Mouse (Mus musculus): ENCODE data around the gene Cisd3.
"Not testable (repeated sequence)": the region's sequence is repeated elsewhere in the genome, so short reads cannot be mapped to it uniquely, and the experiment has no call there.

Cisd3 gene

DNA sequence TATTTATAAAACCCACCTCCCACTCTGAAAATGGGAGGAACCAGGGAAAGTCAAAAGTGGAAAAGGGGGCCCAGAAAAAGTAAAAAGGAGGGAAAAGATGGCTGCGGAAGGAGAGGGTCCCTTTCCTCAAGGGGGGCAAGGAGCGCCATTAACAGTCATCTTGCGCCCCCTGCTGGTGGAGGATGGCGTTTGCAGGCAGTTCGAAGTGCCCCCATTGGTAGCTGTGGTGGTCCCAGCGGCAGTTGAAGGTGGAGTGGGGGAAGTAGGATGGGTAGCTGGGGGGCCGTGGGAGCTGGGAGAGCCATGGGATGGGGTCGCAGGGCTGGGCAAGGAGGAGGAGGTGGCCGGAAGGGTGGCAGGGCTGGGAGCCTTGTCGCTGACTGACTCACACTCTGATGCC is 4.2 kb downstream of the Cisd3 start:
- peak in 1 of 2 experiments; percentile 57 for DNase-seq

- no peak for DNase-seq
Measured at GRCm38 (mm10) chr11:97694435-97694834, 8.8 kb downstream of the Cisd3 start.

DNA sequence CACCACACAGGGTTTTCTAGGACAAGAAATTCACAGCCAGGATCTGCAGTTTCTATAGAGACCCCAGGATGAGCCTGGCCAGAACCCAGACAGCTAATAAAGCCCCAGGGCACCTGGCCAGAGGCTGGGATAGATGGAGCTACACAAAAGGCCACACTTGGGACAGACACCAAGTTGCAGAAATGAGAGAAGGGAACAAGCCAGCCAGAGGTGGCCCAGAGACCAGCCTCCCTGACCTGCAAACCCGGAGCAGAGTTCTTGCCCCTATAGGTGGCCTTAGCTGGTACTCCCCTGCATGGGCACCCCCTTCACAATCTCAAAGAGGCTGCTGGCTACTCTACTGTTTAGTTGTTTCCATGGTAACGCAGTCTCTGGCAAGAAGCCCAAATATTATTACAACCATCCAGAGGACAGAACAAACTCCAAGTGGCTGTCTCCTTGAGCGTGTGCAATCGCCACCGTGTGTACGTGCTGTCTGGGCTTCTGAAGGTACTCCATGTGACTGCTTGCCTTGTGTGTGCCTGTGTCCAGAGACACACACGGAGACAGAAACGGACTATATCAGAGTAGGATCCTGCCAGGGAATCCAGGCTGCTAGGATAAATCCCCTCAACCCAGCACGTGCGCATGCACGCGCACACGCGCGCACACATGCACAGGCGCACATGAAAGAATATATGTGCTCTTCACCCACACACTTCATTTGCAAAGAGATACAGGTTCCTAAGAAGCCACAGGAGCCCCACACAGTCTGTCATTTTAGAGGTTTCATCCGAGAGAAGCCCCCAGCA is 9.5 kb downstream of the Cisd3 start:
- peak in 1 of 2 experiments; percentile 75 for DNase-seq

DNA sequence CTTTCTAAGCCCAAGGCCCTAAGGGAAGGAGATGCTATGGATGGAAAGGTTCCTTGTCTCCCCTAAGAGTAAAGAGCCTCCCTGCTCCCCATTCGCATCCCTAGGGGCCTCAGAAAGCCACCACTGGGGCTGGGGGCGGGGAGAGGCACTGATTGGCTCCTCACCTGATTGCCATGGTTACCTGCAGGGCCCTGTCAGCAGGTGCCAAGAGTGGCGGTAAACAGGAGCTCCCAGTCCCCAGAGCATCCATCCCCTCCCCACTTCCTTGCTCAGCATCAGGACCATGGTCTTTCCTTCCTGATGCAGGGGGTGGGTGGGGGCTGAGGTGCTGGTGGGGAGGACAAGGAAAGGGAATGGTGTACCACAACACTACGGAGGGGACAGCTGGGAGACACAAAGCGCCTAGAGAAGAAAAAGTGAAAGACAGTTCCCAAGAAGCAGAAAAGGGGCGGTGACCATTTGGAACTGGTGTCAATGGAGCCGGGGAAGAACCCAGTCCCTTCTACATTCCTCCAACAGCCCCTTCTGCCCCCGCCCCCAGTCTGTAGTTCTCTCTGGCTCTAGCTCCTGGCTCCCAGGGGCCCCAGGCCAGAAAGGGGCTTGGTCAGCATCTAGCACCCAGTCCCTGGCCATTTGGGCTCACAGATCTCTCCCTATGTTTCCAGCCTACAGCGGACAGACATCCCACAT is 10.2 kb downstream of the Cisd3 start:
- no peak for DNase-seq

GRCm38 (mm10) chr11:97696669-97697068 is 11.0 kb downstream of the Cisd3 start:
- no peak for DNase-seq

GRCm38 (mm10) chr11:97697199-97697890 is 11.7 kb downstream of the Cisd3 start:
- DNase-seq, result no peak

- no peak for DNase-seq
Measured at GRCm38 (mm10) chr11:97697891-97698529, 12.4 kb downstream of the Cisd3 start.

- peak; percentile 79 to 85 for DNase-seq
Measured at GRCm38 (mm10) chr11:97698741-97699611, 13.3 kb downstream of the Cisd3 start.

DNA sequence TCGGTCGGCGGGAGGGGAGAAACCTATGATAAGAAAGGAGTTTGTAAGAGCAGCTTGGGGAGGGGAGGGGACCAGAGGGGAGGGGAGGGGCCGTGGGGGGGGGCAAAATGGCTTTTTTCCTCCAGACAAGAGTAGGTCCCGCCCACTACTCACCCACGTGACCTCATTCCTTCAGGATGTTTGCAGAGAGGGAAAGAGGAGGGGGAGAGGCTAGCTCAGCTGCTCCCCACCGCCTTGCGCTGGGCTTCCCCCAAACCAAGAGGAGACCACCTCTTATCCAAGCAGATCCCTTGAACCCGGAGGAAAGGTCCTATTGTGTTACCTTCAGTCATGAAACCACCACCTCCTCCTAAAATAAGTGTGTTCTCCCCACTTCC is 14.0 kb downstream of the Cisd3 start:
- DNase-seq, result peak; percentile 91 to 94

- peak; percentile 88 to 90 for DNase-seq
Measured at GRCm38 (mm10) chr11:97700003-97700745, 14.5 kb downstream of the Cisd3 start, which contains the start of gene Pcgf2. TSS of gene Pcgf2 (minus strand) at chr11:97700497.

- DNase-seq, result peak in 1 of 2 experiments; percentile 42
Measured at GRCm38 (mm10) chr11:97700746-97701580, 15.3 kb downstream of the Cisd3 start.

DNA sequence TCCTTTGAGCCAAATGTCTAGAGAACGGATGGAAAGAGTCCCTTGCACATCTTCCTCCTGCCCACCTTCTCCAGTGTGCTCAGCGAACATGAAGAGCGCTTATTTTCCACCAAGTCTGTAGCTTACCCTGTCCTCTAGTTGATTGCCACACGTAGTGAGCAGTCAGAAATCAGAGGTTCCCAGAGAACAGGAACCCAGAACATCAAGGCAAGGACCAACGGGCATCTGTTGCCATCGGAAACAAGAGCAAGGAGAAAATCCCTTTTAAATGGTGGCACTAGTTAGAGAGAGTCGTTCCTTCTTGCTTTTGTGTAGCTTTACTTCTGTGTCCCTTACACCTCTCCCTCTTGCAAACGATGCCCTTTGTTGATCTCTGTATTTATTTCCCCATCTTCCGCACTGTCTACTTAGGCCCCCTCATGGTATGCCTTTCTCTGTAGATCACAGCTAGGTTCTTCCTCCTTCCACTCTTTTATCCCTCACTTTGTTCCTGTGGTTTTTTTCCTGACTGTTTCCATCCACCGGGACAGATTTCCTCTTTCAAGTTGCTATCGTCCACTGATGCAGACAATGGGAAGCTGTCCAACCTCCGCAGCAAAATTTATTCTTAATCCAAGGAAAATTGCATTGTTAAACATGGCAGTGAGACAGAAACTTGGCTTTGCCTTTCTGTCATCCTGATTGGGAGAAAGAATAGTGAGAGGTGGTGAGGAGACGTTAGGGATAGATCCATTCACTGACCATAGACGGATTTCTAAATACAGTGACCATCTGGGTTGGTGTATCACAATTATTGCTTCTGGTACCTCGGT is 16.2 kb downstream of the Cisd3 start:
- no peak for DNase-seq

GRCm38 (mm10) chr11:97702393-97702745 is 16.7 kb downstream of the Cisd3 start:
- peak; percentile 90 to 92 for DNase-seq

DNA sequence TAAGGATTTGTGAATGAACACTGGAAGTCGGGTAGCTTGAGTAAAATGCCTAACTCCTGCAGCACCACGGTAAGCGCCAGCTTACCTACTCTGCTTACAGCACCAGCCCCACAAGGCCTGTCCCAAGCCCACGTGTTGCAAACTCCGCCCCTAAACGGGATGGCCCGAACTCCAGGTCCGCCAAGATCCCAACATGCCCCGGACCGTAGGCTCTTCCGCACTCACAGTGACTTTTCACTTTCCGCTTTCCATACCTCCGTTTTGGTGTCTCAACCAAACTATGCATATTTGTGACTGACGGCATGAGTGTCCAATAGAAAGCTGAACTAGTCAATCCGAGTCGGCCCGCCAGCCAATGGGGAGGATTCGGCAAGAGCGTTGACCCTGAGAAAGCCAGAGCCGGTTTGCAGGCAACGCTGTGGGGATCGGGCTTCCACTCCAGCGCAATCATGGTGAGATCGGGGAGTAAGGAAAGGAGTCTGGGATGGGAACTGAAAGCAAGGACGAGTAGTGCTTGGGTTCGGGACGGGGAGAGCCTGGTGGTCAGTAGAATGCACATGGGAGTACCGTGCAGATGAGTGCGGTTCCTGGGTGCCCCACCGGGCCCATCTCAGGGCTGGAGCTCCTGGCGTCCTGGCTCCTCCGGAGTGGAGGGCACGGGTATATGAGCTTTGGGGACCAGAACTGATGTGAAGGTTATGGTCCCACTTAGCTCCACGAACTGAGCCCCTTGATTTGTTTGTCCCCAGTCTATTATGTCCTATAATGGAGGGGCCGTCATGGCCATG is 17.6 kb downstream of the Cisd3 start, which contains the start of gene Psmb3:
TSS of gene Psmb3 (plus strand) at position 361 of the 788 bp plus-strand sequence.
- DNase-seq, result peak; percentile 99 to 100

GRCm38 (mm10) chr11:97710067-97710466 is 24.4 kb downstream of the Cisd3 start:
- not testable (repeated sequence) for DNase-seq

- no peak for DNase-seq
Measured at GRCm38 (mm10) chr11:97711200-97711900, 25.7 kb downstream of the Cisd3 start.

DNA sequence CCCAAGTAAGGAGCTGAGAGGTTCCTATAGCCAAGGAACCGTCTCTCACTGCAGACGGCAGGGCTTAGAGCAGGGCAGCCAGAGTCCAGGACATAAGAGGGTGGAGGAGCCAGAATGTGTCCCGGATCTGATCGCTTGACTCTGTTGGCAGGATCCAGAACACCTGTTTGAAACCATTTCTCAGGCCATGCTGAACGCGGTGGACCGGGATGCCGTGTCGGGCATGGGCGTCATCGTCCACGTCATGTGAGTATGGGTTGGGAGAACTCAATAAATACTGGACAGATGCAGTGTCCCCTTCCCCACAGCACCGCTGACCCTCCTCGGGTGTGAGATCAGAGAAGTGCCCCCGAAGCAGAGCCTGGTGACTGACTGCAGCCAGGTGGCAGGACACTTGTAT is 26.7 kb downstream of the Cisd3 start:
- DNase-seq, result no peak

- DNase-seq, result no peak
Measured at GRCm38 (mm10) chr11:97713896-97714295, 28.3 kb downstream of the Cisd3 start.

Measured in lung, adult 18-20 months (tissue).